Comparison of ENCODE assay signal across 12 mouse cellular contexts in genomic region chr9:30284562-30285323, GRCm38 (mm10).
A peak's percentile ranks its signal among the peaks of the same experiment; 100 is the strongest.
DNase-seq lines count a peak whose midpoint lies in the region; ATAC-seq lines count a peak whose summit lies in the region.
"Had no signal": no experiment of that assay in that cellular context is flagged by ENCODE, and none has a peak within 500 bp of the region (broad histone marks: within the 10 kb centered on the region; RNA-seq: fewer than 3 reads in every experiment).

No protein-coding gene starts in this region.

- no peaks in the 10 kb centered on the region for H3K27me3 ChIP-seq in heart, embryonic 10.5 days (ENCODE audit: insufficient read depth, poor library complexity, severe bottlenecking)
- H3K27me3 ChIP-seq in forebrain, embryonic 16.5 days (replicated peaks; ENCODE audit: control insufficient read depth, insufficient read depth, low read length) = no peaks in the 10 kb centered on the region
- no peaks in the 10 kb centered on the region for H3K27me3 ChIP-seq in midbrain, embryonic 15.5 days (replicated peaks)
- H3K27me3 ChIP-seq: liver, embryonic 15.5 days; megakaryocyte, embryonic 14.5 days had no signal

- H3K9ac ChIP-seq in forebrain, embryonic 16.5 days (replicated peaks; ENCODE audit: low read depth, low read length) = no peak overlapping the region
- H3K9ac ChIP-seq in midbrain, embryonic 15.5 days = no peak overlapping the region
- H3K9ac ChIP-seq: liver, embryonic 15.5 days had no signal

- H3K27ac ChIP-seq in heart, embryonic 10.5 days = 0 out of 2 replicates have a peak overlapping the region, but pooled peaks have one; percentile 4
- H3K27ac ChIP-seq in forebrain, embryonic 16.5 days (ENCODE audit: low read length) = no peak overlapping the region
- H3K27ac ChIP-seq in midbrain, embryonic 15.5 days = peak overlapping the region; percentile 26; the same call in 1 of the 2 replicates
- H3K27ac ChIP-seq: liver, embryonic 15.5 days had no signal

- peak overlapping the region; percentile 3; the same call in 1 of the 2 replicates for H3K4me2 ChIP-seq in forebrain, embryonic 16.5 days (ENCODE audit: low read length)
- peak overlapping the region; percentile 33 for H3K4me2 ChIP-seq in midbrain, embryonic 15.5 days
- H3K4me2 ChIP-seq: liver, embryonic 15.5 days had no signal

- peaks cover 18% of the 10 kb centered on the region for H3K4me1 ChIP-seq in heart, embryonic 10.5 days
- peaks cover 16% of the 10 kb centered on the region for H3K4me1 ChIP-seq in forebrain, embryonic 16.5 days (replicated peaks; ENCODE audit: control insufficient read depth, insufficient read depth, low read length)
- H3K4me1 ChIP-seq in midbrain, embryonic 15.5 days = peaks cover 20% of the 10 kb centered on the region
- H3K4me1 ChIP-seq: liver, embryonic 15.5 days; megakaryocyte, embryonic 14.5 days had no signal

- 37% methylated on average over 16 of the region's 16 CpGs for WGBS in heart, embryonic 10.5 days
- WGBS in forebrain, embryonic 16.5 days = 7% methylated on average over 16 of the region's 16 CpGs
- 12% methylated on average over 16 of the region's 16 CpGs for WGBS in midbrain, embryonic 15.5 days

- H3K4me3 ChIP-seq in heart, embryonic 10.5 days = peak overlapping the region; percentile 39; the same call in 1 of the 2 replicates
- no peak overlapping the region for H3K4me3 ChIP-seq in forebrain, embryonic 16.5 days (replicated peaks; ENCODE audit: low read length)
- no peak overlapping the region for H3K4me3 ChIP-seq in midbrain, embryonic 15.5 days
- H3K4me3 ChIP-seq: erythroblast, embryonic 14.5 days; liver, embryonic 15.5 days; megakaryocyte, embryonic 14.5 days had no signal

- no peaks in the 10 kb centered on the region for H3K36me3 ChIP-seq in heart, embryonic 10.5 days
- no peaks in the 10 kb centered on the region for H3K36me3 ChIP-seq in forebrain, embryonic 16.5 days (ENCODE audit: control insufficient read depth, insufficient read depth)
- H3K36me3 ChIP-seq in midbrain, embryonic 15.5 days (replicated peaks) = no peaks in the 10 kb centered on the region
- H3K36me3 ChIP-seq: liver, embryonic 15.5 days had no signal

- H3K9me3 ChIP-seq in heart, embryonic 10.5 days = no peaks in the 10 kb centered on the region
- no peaks in the 10 kb centered on the region for H3K9me3 ChIP-seq in forebrain, embryonic 16.5 days (ENCODE audit: control insufficient read depth, low read length)
- no peaks in the 10 kb centered on the region for H3K9me3 ChIP-seq in midbrain, embryonic 15.5 days
- H3K9me3 ChIP-seq: liver, embryonic 15.5 days had no signal

- peak; percentile 94 for ATAC-seq in forebrain, embryonic 16.5 days
- ATAC-seq in midbrain, embryonic 15.5 days (replicated peaks) = peak; percentile 92

- intact Hi-C loops in heart, postnatal 14 days (cut with DNase I) = no loop called here

- no peak for DNase-seq in heart, embryonic 10.5 days (ENCODE audit: low spot score)
- DNase-seq in heart, postnatal 14 days = no peak
- peak; percentile 32 for DNase-seq in brain, adult 2 months (ENCODE audit: low read depth, low spot score)
- DNase-seq in urinary bladder, adult 18-20 months (ENCODE audit: low spot score in 2 of 2) = no peak
- no peak for DNase-seq in thymus, postnatal 25 days
- DNase-seq in right cerebral cortex, postnatal 36 days (ENCODE audit: low spot score in 2 of 2) = no peak
- DNase-seq: B cell, adult 2 months had no signal
